Mouse (Mus musculus): ENCODE results near the gene Fbxo8. TPM values are rescaled to one million over a fixed set of nuclear protein-coding genes. Genes with fewer than 3 reads are reported as not detected.

The Fbxo8 gene
- polyA plus RNA-seq, 1 experiment from 2014 or later = 43.3 TPM

Small RNA genes within 50 kb of the gene (microRNA-seq; reads per million reads assigned to microRNA genes)
- gene Gm25992 = not detected

Other genes with a start within 250 kb of the Fbxo8 start
- 21.8 and 27.5 TPM in 2 replicates for gene Cep44, start within 50 bp of the Fbxo8 start, polyA plus RNA-seq (2015; fragmentation: Nextera tagmentation; extraction: Ambion mirVana)